Mouse (Mus musculus) small intestine, adult 2 months (tissue): ENCODE measurements around the gene Itga9.

ENCODE experiments used
- CTCF ChIP-seq: fragments of 200-500 bp; IDR thresholded peaks from 2 replicates; pipeline ENCODE4 v1.5.1; 2012; ENCODE audit warnings: low read depth, mild to moderate bottlenecking, control low read depth, inconsistent platforms, low read length, moderate library complexity, mixed read lengths; ENCODE audit not compliant: insufficient replicate concordance, insufficient read length; ENCODE audit errors: extremely low read depth
- POLR2A ChIP-seq: fragments of 200-500 bp; IDR thresholded peaks from 2 replicates; pipeline ENCODE4 v1.6.1; 2012; ENCODE audit warnings: low read depth, mild to moderate bottlenecking, control low read depth, inconsistent platforms, low read length, moderate library complexity

DNA sequence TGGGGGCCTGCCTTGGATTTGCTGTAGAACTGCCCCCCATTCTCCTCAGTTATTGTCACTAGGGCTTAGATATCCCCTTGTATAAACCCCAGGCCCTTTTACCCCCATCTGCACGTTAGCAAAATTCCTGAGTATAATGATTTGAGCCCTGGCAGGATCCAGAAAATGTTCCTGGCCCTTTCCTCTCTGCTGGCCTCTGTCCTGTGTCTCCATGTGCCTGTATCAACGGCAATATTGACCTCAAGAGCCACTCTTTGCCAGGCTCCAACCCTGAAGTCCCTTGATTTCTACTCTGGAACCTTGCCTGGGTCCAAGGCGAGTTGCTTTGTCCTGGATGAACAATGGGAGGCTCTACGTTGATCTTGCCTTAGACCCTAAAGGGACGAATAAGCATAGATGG, 131.8 kb downstream of the Itga9 start:
- TF ChIP-seq POLR2A = no peak
- no peak for TF ChIP-seq CTCF
